Mouse (Mus musculus): ENCODE data around the gene Rbm20. TPM values are rescaled to one million over a fixed set of nuclear protein-coding genes. Genes with fewer than 3 reads are reported as not detected.

Gene Rbm20
- total RNA-seq, 2 experiments from 2014 or later = 2.3 to 3.3 TPM

GRCm38 (mm10) chr19:53830407-53831163 is 153.5 kb downstream of the Rbm20 start:
- DNase-seq (ENCODE audit: low spot score in 2 of 2) = no peak
- Histone ChIP-seq H3K27ac (no peak overlapping the region), H3K4me3 (no peak overlapping the region)
- TF ChIP-seq CTCF (conservative IDR thresholded peaks at IDR 0.05) = no peak

- Histone ChIP-seq H3K4me3 (no peak overlapping the region), H3K27ac (no peak overlapping the region)
- no peak for TF ChIP-seq CTCF (conservative IDR thresholded peaks at IDR 0.05)
- no peak for DNase-seq (ENCODE audit: low spot score in 2 of 2)
These were observed 154.0 kb downstream of the Rbm20 start for GRCm38 (mm10) chr19:53831164-53831448.

- Histone ChIP-seq H3K27ac (no peak overlapping the region), H3K4me3 (no peak overlapping the region)
- no peak for TF ChIP-seq CTCF (conservative IDR thresholded peaks at IDR 0.05)
- DNase-seq (ENCODE audit: low spot score in 2 of 2) = no peak
These were observed 155.4 kb downstream of the Rbm20 start for GRCm38 (mm10) chr19:53832512-53832911.

- no peak for TF ChIP-seq CTCF (conservative IDR thresholded peaks at IDR 0.05)
- DNase-seq (ENCODE audit: low spot score in 2 of 2) = no peak
- Histone ChIP-seq H3K4me3 (no peak overlapping the region), H3K27ac (peak overlapping the region; percentile 33; the same call in 1 of the 2 replicates)
These were observed 156.8 kb downstream of the Rbm20 start for GRCm38 (mm10) chr19:53833745-53834369.

GRCm38 (mm10) chr19:53836569-53837454 is 159.7 kb downstream of the Rbm20 start:
- Histone ChIP-seq H3K27ac (no peak overlapping the region), H3K4me3 (no peak overlapping the region)
- DNase-seq (ENCODE audit: low spot score in 2 of 2) = no peak
- no peak for TF ChIP-seq CTCF (conservative IDR thresholded peaks at IDR 0.05)

GRCm38 (mm10) chr19:53838850-53839249 is 161.7 kb downstream of the Rbm20 start:
- no peak overlapping the region for H3K4me3 ChIP-seq
- TF ChIP-seq CTCF (conservative IDR thresholded peaks at IDR 0.05) = peak; percentile 70
- DNase-seq (ENCODE audit: low spot score in 2 of 2) = no peak
- H3K27ac ChIP-seq = no peak overlapping the region

GRCm38 (mm10) chr19:53839837-53840236 is 162.7 kb downstream of the Rbm20 start:
- Histone ChIP-seq H3K4me3 (no peak overlapping the region), H3K27ac (0 out of 2 replicates have a peak overlapping the region, but pooled peaks have one; percentile 7)
- DNase-seq (ENCODE audit: low spot score in 2 of 2) = no peak
- no peak for TF ChIP-seq CTCF (conservative IDR thresholded peaks at IDR 0.05)

GRCm38 (mm10) chr19:53841915-53842314 is 164.8 kb downstream of the Rbm20 start:
- Histone ChIP-seq H3K27ac (no peak overlapping the region), H3K4me3 (no peak overlapping the region)
- TF ChIP-seq CTCF (conservative IDR thresholded peaks at IDR 0.05) = peak; percentile 85
- DNase-seq (ENCODE audit: low spot score in 2 of 2) = peak in 1 of 2 experiments; percentile 66

- no peak overlapping the region for H3K27ac ChIP-seq
- no peak for TF ChIP-seq CTCF (conservative IDR thresholded peaks at IDR 0.05)
These were observed 166.9 kb downstream of the Rbm20 start for GRCm38 (mm10) chr19:53843972-53844371.

GRCm38 (mm10) chr19:53848272-53848995 is 171.3 kb downstream of the Rbm20 start:
- Histone ChIP-seq H3K4me3 (no peak overlapping the region), H3K27ac (no peak overlapping the region)
- TF ChIP-seq CTCF (conservative IDR thresholded peaks at IDR 0.05) = no peak
- DNase-seq (ENCODE audit: low spot score in 2 of 2) = no peak

More at GRCm38 (mm10) chr19:53843972-53844371, 166.9 kb downstream of the Rbm20 start:
- no peak for DNase-seq (ENCODE audit: low spot score in 2 of 2)
- no peak overlapping the region for H3K4me3 ChIP-seq

GRCm38 (mm10) chr19:53850166-53850922 is 173.2 kb downstream of the Rbm20 start:
- no peak for DNase-seq (ENCODE audit: low spot score in 2 of 2)
- H3K27ac ChIP-seq = peak overlapping the region; percentile 91
- no peak for TF ChIP-seq CTCF (conservative IDR thresholded peaks at IDR 0.05)
- H3K4me3 ChIP-seq = no peak overlapping the region

- TF ChIP-seq CTCF (conservative IDR thresholded peaks at IDR 0.05) = no peak
- Histone ChIP-seq H3K4me3 (no peak overlapping the region), H3K27ac (peak overlapping the region; percentile 91)
- no peak for DNase-seq (ENCODE audit: low spot score in 2 of 2)
These were observed 174.2 kb downstream of the Rbm20 start for GRCm38 (mm10) chr19:53851352-53851751.
